Mouse (Mus musculus): Measurements from ENCODE around the gene Ing1. TPM values are rescaled to one million over a fixed set of nuclear protein-coding genes. Genes with fewer than 3 reads are reported as not detected.
"Not testable (repeated sequence)": the region's sequence is repeated elsewhere in the genome, so short reads cannot be mapped to it uniquely, and the experiment has no call there.

Gene Ing1
- polyA plus RNA-seq, 1 experiment, result 41.4 TPM

DNA sequence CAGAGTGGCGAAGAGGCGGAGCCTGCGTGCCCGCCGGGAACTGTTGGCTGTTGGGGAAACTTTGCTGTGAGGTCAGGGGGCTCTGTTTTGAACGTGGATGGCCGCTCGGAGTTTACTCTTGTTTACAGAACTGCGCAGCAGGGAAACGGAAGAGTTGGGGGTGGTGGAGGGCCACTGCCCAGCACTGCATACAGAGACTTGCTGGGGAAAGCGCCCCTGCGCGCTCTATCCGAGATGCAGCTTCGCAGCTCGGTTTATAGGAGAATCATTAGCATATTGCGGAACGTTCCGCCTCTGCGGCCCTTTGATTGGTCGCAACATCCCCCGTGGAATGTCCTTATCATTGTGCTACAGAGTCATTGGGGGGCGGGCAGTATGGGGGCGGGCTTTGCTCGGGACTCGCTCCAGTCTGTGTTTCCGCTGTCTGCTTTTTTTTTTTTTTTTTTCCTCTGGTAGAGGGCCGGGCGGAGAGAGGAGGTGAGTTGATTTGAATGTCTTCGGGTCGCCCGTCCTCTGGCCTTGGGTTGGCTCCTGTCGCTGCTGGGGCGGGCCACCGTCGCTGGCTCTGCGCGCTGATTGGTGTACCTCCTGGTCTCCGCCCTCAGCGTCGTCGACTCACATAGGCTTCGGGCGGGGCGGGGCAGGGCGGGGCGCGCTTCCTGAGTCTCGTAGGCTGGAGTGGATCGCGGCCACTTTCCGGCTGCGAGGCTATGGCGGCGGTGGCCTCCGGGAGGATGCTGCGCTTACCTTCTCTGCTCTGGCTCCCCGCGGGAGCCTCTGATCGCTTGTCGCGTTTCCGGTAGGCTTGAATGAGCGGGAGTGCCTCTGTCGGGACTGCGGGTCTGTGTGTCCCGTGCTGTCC, 2.6 kb downstream of the Ing1 start:
- 0 out of 2 replicates have a peak, but pooled peaks have one; percentile 5 for TF ChIP-seq CTCF (IDR thresholded peaks at IDR 0.05; ENCODE audit: control insufficient read depth, insufficient read depth, insufficient replicate concordance, low read depth, low read length)
- peak; percentile 100 for TF ChIP-seq POLR2A (IDR thresholded peaks at IDR 0.05; ENCODE audit: control insufficient read depth, low read depth, low read length)
- no peaks in the 10 kb centered on the region for H3K27me3 ChIP-seq (ENCODE audit: control insufficient read depth, insufficient read depth, low read length)
- H3K4me1 ChIP-seq (ENCODE audit: control insufficient read depth, insufficient read depth, low read length), result peaks cover 12% of the 10 kb centered on the region
- peak overlapping the region; percentile 88 for H3K27ac ChIP-seq (ENCODE audit: control insufficient read depth, insufficient read depth, low read depth, low read length)
- peak overlapping the region; percentile 76 for H3K4me3 ChIP-seq (ENCODE audit: control insufficient read depth, low read depth, low read length)
- H3K36me3 ChIP-seq (ENCODE audit: control insufficient read depth, insufficient read depth, low read length), result no peaks in the 10 kb centered on the region; the same call in 1 of the 2 replicates

DNA sequence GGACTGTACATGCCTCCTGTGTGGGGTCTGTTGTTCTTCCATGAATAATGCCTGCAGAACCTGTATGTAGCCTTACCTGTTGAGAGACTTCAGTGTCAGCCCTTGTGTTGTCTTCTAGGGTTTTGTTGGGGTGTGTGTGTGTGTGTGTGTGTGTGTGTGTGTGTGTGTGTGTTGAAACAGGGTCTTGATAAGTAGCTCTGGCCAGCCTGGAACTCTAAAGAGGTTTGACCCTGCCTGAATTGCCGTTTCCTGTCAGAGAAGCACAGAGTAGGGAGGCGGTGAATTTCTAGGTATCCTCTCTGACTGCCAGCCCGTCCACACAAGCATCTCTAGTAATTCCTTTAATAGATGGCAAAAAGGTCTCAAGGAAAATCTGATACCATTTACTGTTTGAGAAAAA, 4.1 kb downstream of the Ing1 start:
- no peak for TF ChIP-seq CTCF (IDR thresholded peaks at IDR 0.05; ENCODE audit: control insufficient read depth, insufficient read depth, insufficient replicate concordance, low read depth, low read length)
- no peak for TF ChIP-seq POLR2A (IDR thresholded peaks at IDR 0.05; ENCODE audit: control insufficient read depth, low read depth, low read length)
- H3K4me3 ChIP-seq (ENCODE audit: control insufficient read depth, low read depth, low read length), result no peak overlapping the region
- H3K27ac ChIP-seq (ENCODE audit: control insufficient read depth, insufficient read depth, low read depth, low read length), result no peak overlapping the region
- no peaks in the 10 kb centered on the region for H3K27me3 ChIP-seq (ENCODE audit: control insufficient read depth, insufficient read depth, low read length)
- H3K36me3 ChIP-seq (ENCODE audit: control insufficient read depth, insufficient read depth, low read length), result no peaks in the 10 kb centered on the region; the same call in 1 of the 2 replicates
- H3K4me1 ChIP-seq (ENCODE audit: control insufficient read depth, insufficient read depth, low read length), result peaks cover 12% of the 10 kb centered on the region

GRCm38 (mm10) chr8:11560220-11560619, 4.8 kb downstream of the Ing1 start:
- 0 out of 2 replicates have a peak, but pooled peaks have one; percentile 3 for TF ChIP-seq CTCF (IDR thresholded peaks at IDR 0.05; ENCODE audit: control insufficient read depth, insufficient read depth, insufficient replicate concordance, low read depth, low read length)
- TF ChIP-seq POLR2A (IDR thresholded peaks at IDR 0.05; ENCODE audit: control insufficient read depth, low read depth, low read length), result no peak
- H3K27ac ChIP-seq (ENCODE audit: control insufficient read depth, insufficient read depth, low read depth, low read length), result no peak overlapping the region
- H3K27me3 ChIP-seq (ENCODE audit: control insufficient read depth, insufficient read depth, low read length), result no peaks in the 10 kb centered on the region
- H3K36me3 ChIP-seq (ENCODE audit: control insufficient read depth, insufficient read depth, low read length), result no peaks in the 10 kb centered on the region; the same call in 1 of the 2 replicates
- H3K4me1 ChIP-seq (ENCODE audit: control insufficient read depth, insufficient read depth, low read length), result peaks cover 12% of the 10 kb centered on the region
- no peak overlapping the region for H3K4me3 ChIP-seq (ENCODE audit: control insufficient read depth, low read depth, low read length)

DNA sequence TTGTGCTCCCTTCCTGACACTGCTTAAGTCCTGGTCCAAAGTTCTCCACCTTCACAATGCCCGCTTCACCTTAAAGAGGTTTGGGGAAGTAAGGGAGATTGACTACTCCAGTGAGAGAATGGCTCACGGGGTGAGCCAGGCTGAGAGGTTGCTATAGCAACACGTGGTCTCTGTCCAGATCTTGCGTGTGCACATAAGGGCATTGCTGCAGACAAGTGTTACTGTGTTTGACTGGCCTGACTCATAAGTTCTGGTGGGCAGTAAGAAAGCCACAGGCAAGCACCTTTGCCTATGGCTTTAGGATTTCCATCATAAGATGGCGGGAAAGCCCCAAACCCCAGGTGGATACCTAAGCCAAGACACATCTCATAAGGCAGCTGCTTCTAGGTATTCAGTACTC, 8.9 kb downstream of the Ing1 start:
- Histone ChIP-seq H3K4me3 (ENCODE audit: control insufficient read depth, low read depth, low read length) (no peak overlapping the region), H3K36me3 (ENCODE audit: control insufficient read depth, insufficient read depth, low read length) (no peaks in the 10 kb centered on the region; the same call in 1 of the 2 replicates), H3K4me1 (ENCODE audit: control insufficient read depth, insufficient read depth, low read length) (no peaks in the 10 kb centered on the region; the same call in none of the 2 replicates), H3K27ac (ENCODE audit: control insufficient read depth, insufficient read depth, low read depth, low read length) (no peak overlapping the region), H3K27me3 (ENCODE audit: control insufficient read depth, insufficient read depth, low read length) (no peaks in the 10 kb centered on the region)
- TF ChIP-seq CTCF (IDR thresholded peaks at IDR 0.05; ENCODE audit: control insufficient read depth, insufficient read depth, insufficient replicate concordance, low read depth, low read length) (no peak), POLR2A (IDR thresholded peaks at IDR 0.05; ENCODE audit: control insufficient read depth, low read depth, low read length) (no peak)

DNA sequence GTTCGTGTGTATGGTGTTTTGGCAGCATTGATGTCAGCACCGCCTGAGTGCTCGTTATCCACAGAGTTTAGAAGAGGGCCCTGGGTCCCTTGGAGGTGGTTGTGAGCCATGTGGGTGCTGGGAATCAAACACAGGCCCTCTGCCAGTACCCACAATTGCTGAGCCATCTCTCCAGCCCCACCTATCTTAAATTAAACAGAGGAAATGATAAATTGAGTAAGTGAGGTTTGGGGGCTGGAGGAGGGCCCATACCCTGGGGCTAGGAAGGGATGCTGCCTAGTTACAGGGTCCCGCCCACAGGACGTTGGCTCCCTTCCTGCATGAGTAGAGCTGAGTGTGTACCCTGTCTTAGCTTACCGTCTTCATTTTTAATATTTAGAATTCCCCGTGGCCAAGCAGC, 9.3 kb downstream of the Ing1 start:
- Histone ChIP-seq H3K36me3 (ENCODE audit: control insufficient read depth, insufficient read depth, low read length) (no peaks in the 10 kb centered on the region; the same call in 1 of the 2 replicates), H3K27ac (ENCODE audit: control insufficient read depth, insufficient read depth, low read depth, low read length) (no peak overlapping the region), H3K27me3 (ENCODE audit: control insufficient read depth, insufficient read depth, low read length) (no peaks in the 10 kb centered on the region), H3K4me3 (ENCODE audit: control insufficient read depth, low read depth, low read length) (no peak overlapping the region), H3K4me1 (ENCODE audit: control insufficient read depth, insufficient read depth, low read length) (no peaks in the 10 kb centered on the region; the same call in none of the 2 replicates)
- TF ChIP-seq POLR2A (IDR thresholded peaks at IDR 0.05; ENCODE audit: control insufficient read depth, low read depth, low read length) (no peak), CTCF (IDR thresholded peaks at IDR 0.05; ENCODE audit: control insufficient read depth, insufficient read depth, insufficient replicate concordance, low read depth, low read length) (no peak)

DNA sequence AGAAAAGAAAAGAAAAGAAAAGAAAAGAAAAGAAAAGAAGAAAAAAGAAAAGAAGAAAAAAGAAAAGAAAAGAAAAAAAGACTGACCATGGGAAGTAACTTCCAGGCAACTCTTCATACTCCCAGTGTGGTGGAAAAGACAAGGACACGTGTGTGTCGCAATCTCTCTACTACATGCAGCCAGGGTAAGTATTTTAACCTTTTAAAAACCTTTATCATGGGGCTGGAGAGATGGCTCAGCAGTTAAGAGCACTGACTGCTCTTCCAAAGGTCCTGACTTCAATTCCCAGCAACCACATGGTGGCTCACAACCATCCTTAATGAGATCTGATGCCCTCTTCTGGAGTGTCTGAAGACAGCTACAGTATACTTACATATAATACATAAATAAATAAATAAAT, 12.8 kb downstream of the Ing1 start:
- H3K4me3 ChIP-seq (ENCODE audit: control insufficient read depth, low read depth, low read length); H3K27me3 ChIP-seq (ENCODE audit: control insufficient read depth, insufficient read depth, low read length); H3K27ac ChIP-seq (ENCODE audit: control insufficient read depth, insufficient read depth, low read depth, low read length); H3K36me3 ChIP-seq (ENCODE audit: control insufficient read depth, insufficient read depth, low read length); H3K4me1 ChIP-seq (ENCODE audit: control insufficient read depth, insufficient read depth, low read length): not testable (repeated sequence)

GRCm38 (mm10) chr8:11569260-11570097, 14.1 kb downstream of the Ing1 start:
- no peak overlapping the region for H3K27ac ChIP-seq (ENCODE audit: control insufficient read depth, insufficient read depth, low read depth, low read length)
- TF ChIP-seq POLR2A (IDR thresholded peaks at IDR 0.05; ENCODE audit: control insufficient read depth, low read depth, low read length) (no peak), CTCF (IDR thresholded peaks at IDR 0.05; ENCODE audit: control insufficient read depth, insufficient read depth, insufficient replicate concordance, low read depth, low read length) (no peak)

More at GRCm38 (mm10) chr8:11569260-11570097, 14.1 kb downstream of the Ing1 start:
- no peaks in the 10 kb centered on the region for H3K4me1 ChIP-seq (ENCODE audit: control insufficient read depth, insufficient read depth, low read length)
- no peaks in the 10 kb centered on the region for H3K27me3 ChIP-seq (ENCODE audit: control insufficient read depth, insufficient read depth, low read length)
- H3K36me3 ChIP-seq (ENCODE audit: control insufficient read depth, insufficient read depth, low read length), result no peaks in the 10 kb centered on the region
- no peak overlapping the region for H3K4me3 ChIP-seq (ENCODE audit: control insufficient read depth, low read depth, low read length)
